Mouse (Mus musculus): Measurements from ENCODE around the gene Cyp4x1. TPM values are rescaled to one million over a fixed set of nuclear protein-coding genes. Genes with fewer than 3 reads are reported as not detected.

The Cyp4x1 gene
- polyA plus RNA-seq, 1 experiment from 2014 or later, result 0.31 TPM

- H3K27ac ChIP-seq (ENCODE audit: low read length), result no peak overlapping the region
- peaks cover 7% of the 10 kb centered on the region for H3K4me1 ChIP-seq (ENCODE audit: control insufficient read depth, insufficient read depth, low read length)
- 1% methylated on average over 43 of the region's 58 CpGs for WGBS
- peak overlapping the region; percentile 50 for H3K9ac ChIP-seq (ENCODE audit: low read depth, low read length)
- ATAC-seq, result peak; percentile 80
- peak overlapping the region; percentile 99 for H3K4me2 ChIP-seq (ENCODE audit: low read depth, low read length)
- H3K4me3 ChIP-seq (ENCODE audit: low read length), result peak overlapping the region; percentile 55
- no peaks in the 10 kb centered on the region for H3K36me3 ChIP-seq (ENCODE audit: control insufficient read depth, insufficient read depth, low read length)
- no peaks in the 10 kb centered on the region for H3K9me3 ChIP-seq (ENCODE audit: control insufficient read depth, low read length)
- H3K27me3 ChIP-seq (replicated peaks; ENCODE audit: control insufficient read depth, insufficient read depth, low read length), result peaks cover 79% of the 10 kb centered on the region
These were observed 71.1 kb downstream of the Cyp4x1 start for GRCm38 (mm10) chr4:115062875-115063517.

GRCm38 (mm10) chr4:115062540-115062874, 71.6 kb downstream of the Cyp4x1 start:
- 3% methylated on average over 9 of the region's 9 CpGs for WGBS
- Histone ChIP-seq H3K27ac (ENCODE audit: low read length) (no peak overlapping the region), H3K9me3 (ENCODE audit: control insufficient read depth, low read length) (no peaks in the 10 kb centered on the region), H3K9ac (ENCODE audit: low read depth, low read length) (no peak overlapping the region), H3K4me3 (ENCODE audit: low read length) (peak overlapping the region; percentile 55), H3K27me3 (replicated peaks; ENCODE audit: control insufficient read depth, insufficient read depth, low read length) (peaks cover 84% of the 10 kb centered on the region), H3K4me2 (ENCODE audit: low read depth, low read length) (peak overlapping the region; percentile 99), H3K36me3 (ENCODE audit: control insufficient read depth, insufficient read depth, low read length) (no peaks in the 10 kb centered on the region), H3K4me1 (ENCODE audit: control insufficient read depth, insufficient read depth, low read length) (peaks cover 9% of the 10 kb centered on the region)
- ATAC-seq, result no peak

GRCm38 (mm10) chr4:115060753-115061152, 73.3 kb downstream of the Cyp4x1 start:
- no peak overlapping the region for H3K4me2 ChIP-seq (ENCODE audit: low read depth, low read length)
- 16% methylated on average over 3 of the region's 3 CpGs for WGBS
- H3K4me3 ChIP-seq (ENCODE audit: low read length), result no peak overlapping the region

GRCm38 (mm10) chr4:115059871-115060270, 74.2 kb downstream of the Cyp4x1 start:
- H3K4me3 ChIP-seq (ENCODE audit: low read length), result peak overlapping the region; percentile 3; the same call in 1 of the 2 replicates
- no peak for ATAC-seq
- H3K9me3 ChIP-seq (ENCODE audit: control insufficient read depth, low read length), result no peaks in the 10 kb centered on the region
- no peak overlapping the region for H3K4me2 ChIP-seq (ENCODE audit: low read depth, low read length)
- peaks cover 89% of the 10 kb centered on the region for H3K27me3 ChIP-seq (replicated peaks; ENCODE audit: control insufficient read depth, insufficient read depth, low read length)
- no peak overlapping the region for H3K27ac ChIP-seq (ENCODE audit: low read length)
- H3K36me3 ChIP-seq (ENCODE audit: control insufficient read depth, insufficient read depth, low read length), result no peaks in the 10 kb centered on the region
- H3K9ac ChIP-seq (ENCODE audit: low read depth, low read length), result no peak overlapping the region
- WGBS, result 20% methylated on average over 12 of the region's 12 CpGs
- peaks cover 21% of the 10 kb centered on the region for H3K4me1 ChIP-seq (ENCODE audit: control insufficient read depth, insufficient read depth, low read length)

More at GRCm38 (mm10) chr4:115060753-115061152, 73.3 kb downstream of the Cyp4x1 start:
- Histone ChIP-seq H3K9me3 (ENCODE audit: control insufficient read depth, low read length) (no peaks in the 10 kb centered on the region), H3K27me3 (replicated peaks; ENCODE audit: control insufficient read depth, insufficient read depth, low read length) (peaks cover 88% of the 10 kb centered on the region), H3K9ac (ENCODE audit: low read depth, low read length) (no peak overlapping the region), H3K36me3 (ENCODE audit: control insufficient read depth, insufficient read depth, low read length) (no peaks in the 10 kb centered on the region), H3K27ac (ENCODE audit: low read length) (no peak overlapping the region), H3K4me1 (ENCODE audit: control insufficient read depth, insufficient read depth, low read length) (peaks cover 21% of the 10 kb centered on the region)
- ATAC-seq, result no peak

GRCm38 (mm10) chr4:115058871-115059590, 75.0 kb downstream of the Cyp4x1 start:
- ATAC-seq, result no peak
- H3K9me3 ChIP-seq (ENCODE audit: control insufficient read depth, low read length), result no peaks in the 10 kb centered on the region
- H3K4me2 ChIP-seq (ENCODE audit: low read depth, low read length), result 0 out of 2 replicates have a peak overlapping the region, but pooled peaks have one; percentile 17
- WGBS, result 3% methylated on average over 23 of the region's 23 CpGs
- H3K9ac ChIP-seq (ENCODE audit: low read depth, low read length), result peak overlapping the region; percentile 43; the same call in 1 of the 2 replicates
- H3K36me3 ChIP-seq (ENCODE audit: control insufficient read depth, insufficient read depth, low read length), result no peaks in the 10 kb centered on the region
- peak overlapping the region; percentile 39 for H3K4me3 ChIP-seq (ENCODE audit: low read length)
- H3K27me3 ChIP-seq (replicated peaks; ENCODE audit: control insufficient read depth, insufficient read depth, low read length), result peaks cover 88% of the 10 kb centered on the region
- H3K4me1 ChIP-seq (ENCODE audit: control insufficient read depth, insufficient read depth, low read length), result peaks cover 21% of the 10 kb centered on the region
- no peak overlapping the region for H3K27ac ChIP-seq (ENCODE audit: low read length)

- H3K4me2 ChIP-seq (ENCODE audit: low read depth, low read length), result no peak overlapping the region
- WGBS, result 1% methylated on average over 20 of the region's 20 CpGs
- H3K36me3 ChIP-seq (ENCODE audit: control insufficient read depth, insufficient read depth, low read length), result no peaks in the 10 kb centered on the region
- no peak for ATAC-seq
- peaks cover 19% of the 10 kb centered on the region for H3K4me1 ChIP-seq (ENCODE audit: control insufficient read depth, insufficient read depth, low read length)
- peak overlapping the region; percentile 39 for H3K4me3 ChIP-seq (ENCODE audit: low read length)
- H3K27me3 ChIP-seq (replicated peaks; ENCODE audit: control insufficient read depth, insufficient read depth, low read length), result peaks cover 85% of the 10 kb centered on the region
- no peak overlapping the region for H3K9ac ChIP-seq (ENCODE audit: low read depth, low read length)
- H3K9me3 ChIP-seq (ENCODE audit: control insufficient read depth, low read length), result no peaks in the 10 kb centered on the region
- H3K27ac ChIP-seq (ENCODE audit: low read length), result no peak overlapping the region
These were observed 75.7 kb downstream of the Cyp4x1 start for GRCm38 (mm10) chr4:115058317-115058761.

- H3K9ac ChIP-seq (ENCODE audit: low read depth, low read length), result peak overlapping the region; percentile 46
- 2% methylated on average over 33 of the region's 33 CpGs for WGBS
These were observed 76.3 kb downstream of the Cyp4x1 start for GRCm38 (mm10) chr4:115057674-115058316.

GRCm38 (mm10) chr4:115056921-115057673, 77.0 kb downstream of the Cyp4x1 start:
- Histone ChIP-seq H3K27me3 (replicated peaks; ENCODE audit: control insufficient read depth, insufficient read depth, low read length) (peaks cover 85% of the 10 kb centered on the region), H3K36me3 (ENCODE audit: control insufficient read depth, insufficient read depth, low read length) (no peaks in the 10 kb centered on the region), H3K4me2 (ENCODE audit: low read depth, low read length) (peak overlapping the region; percentile 67), H3K9ac (ENCODE audit: low read depth, low read length) (peak overlapping the region; percentile 54), H3K4me1 (ENCODE audit: control insufficient read depth, insufficient read depth, low read length) (peaks cover 14% of the 10 kb centered on the region), H3K4me3 (ENCODE audit: low read length) (peak overlapping the region; percentile 39), H3K27ac (ENCODE audit: low read length) (peak overlapping the region; percentile 24; the same call in 1 of the 2 replicates), H3K9me3 (ENCODE audit: control insufficient read depth, low read length) (no peaks in the 10 kb centered on the region)
- WGBS, result under 1% methylated on average over 48 of the region's 48 CpGs
- peak; percentile 58 for ATAC-seq

More at GRCm38 (mm10) chr4:115057674-115058316, 76.3 kb downstream of the Cyp4x1 start:
- no peak; the same call in 1 of the 2 replicates for ATAC-seq
- Histone ChIP-seq H3K36me3 (ENCODE audit: control insufficient read depth, insufficient read depth, low read length) (no peaks in the 10 kb centered on the region), H3K27me3 (replicated peaks; ENCODE audit: control insufficient read depth, insufficient read depth, low read length) (peaks cover 84% of the 10 kb centered on the region), H3K4me1 (ENCODE audit: control insufficient read depth, insufficient read depth, low read length) (peaks cover 15% of the 10 kb centered on the region), H3K9me3 (ENCODE audit: control insufficient read depth, low read length) (no peaks in the 10 kb centered on the region), H3K27ac (ENCODE audit: low read length) (peak overlapping the region; percentile 11; the same call in 1 of the 2 replicates), H3K4me2 (ENCODE audit: low read depth, low read length) (no peak overlapping the region), H3K4me3 (ENCODE audit: low read length) (peak overlapping the region; percentile 39)
